Mouse (Mus musculus) brain, embryonic 14.5 days (tissue): ENCODE results near the gene Map4k4.

ENCODE experiments used
- CTCF ChIP-seq: fragments of 200-500 bp; IDR thresholded peaks from 2 replicates; pipeline ENCODE4 v1.5.1; 2012; ENCODE audit warnings: inconsistent platforms, mild to moderate bottlenecking, moderate library complexity, borderline replicate concordance; ENCODE audit not compliant: insufficient read depth, insufficient read length; ENCODE audit errors: extremely low read depth
- POLR2A ChIP-seq: fragments of 200-500 bp; IDR thresholded peaks from 2 replicates; pipeline ENCODE4 v1.6.1; 2012; ENCODE audit warnings: mild to moderate bottlenecking, inconsistent platforms, borderline replicate concordance; ENCODE audit not compliant: poor library complexity, insufficient read depth, insufficient read length, severe bottlenecking; ENCODE audit errors: extremely low read depth

- TF ChIP-seq POLR2A: no peak
- no peak for TF ChIP-seq CTCF
These were observed 2.0 kb upstream of the Map4k4 start for GRCm38 (mm10) chr1:39898686-39899085.
